In genomic region chr10:91187872-91188271, GRCm38 (mm10) we compare ENCODE assay signal across 8 mouse cellular contexts. TPM values are rescaled to one million over a fixed set of nuclear protein-coding genes. Genes with fewer than 3 reads are reported as not detected.
DNase-seq lines count a peak whose midpoint lies in the region; ATAC-seq and TF ChIP-seq lines count a peak whose summit lies in the region.

No protein-coding gene starts in this region.

- DNase-seq in adrenal gland, adult (ENCODE audit: inconsistent age in 2 of 2, low spot score in 1 of 2) = peak; percentile 85 to 97
- peak; percentile 67 to 74 for DNase-seq in gastrocnemius, adult 8-10 months (ENCODE audit: low spot score in 2 of 2)
- peak; percentile 99 for DNase-seq in hindlimb bud, embryonic 11.5 days (ENCODE audit: extremely low spot score, low read depth, low spot score)
- DNase-seq in left cerebral cortex, adult 8-10 months (ENCODE audit: low spot score in 2 of 2) = peak; percentile 74 to 80
- peak; percentile 95 for DNase-seq in right cerebral cortex, adult 2 months (ENCODE audit: low spot score in 2 of 2)
- DNase-seq in urinary bladder, postnatal 36 days (ENCODE audit: low spot score in 2 of 2) = peak; percentile 77 to 80

- peak; percentile 66 for TF ChIP-seq CTCF in cortical plate, adult 2 months (IDR thresholded peaks at IDR 0.05; ENCODE audit: extremely low read depth, insufficient read depth, low read length)

- peak overlapping the region; percentile 26 for H3K4me3 ChIP-seq in cortical plate, adult 2 months (ENCODE audit: insufficient read depth, low read length)

- no peak overlapping the region for H3K27ac ChIP-seq in cortical plate, adult 2 months (ENCODE audit: insufficient read depth, low read length)

- ATAC-seq in megakaryocyte, adult 5-6 weeks (ENCODE audit: poor library complexity, severe bottlenecking) = peak; percentile 91

- peaks cover 2% of the 10 kb centered on the region; the same call in 1 of the 2 replicates for H3K4me1 ChIP-seq in cortical plate, adult 2 months (ENCODE audit: control insufficient read depth, insufficient read depth, low read length)

- peak; percentile 14; the same call in 1 of the 2 replicates for TF ChIP-seq POLR2A in cortical plate, adult 2 months (IDR thresholded peaks at IDR 0.05; ENCODE audit: extremely low read depth, insufficient read depth, low read length)

RNA-seq across cellular contexts. Expression of gene Tmpo, which starts 6.8 kb away (rescaled TPM):
- 32.5 and 32.8 TPM in 2 replicates for polyA plus RNA-seq in cortical plate, adult 2 months (2012; rRNA removed)
- total RNA-seq in gastrocnemius, adult 8-10 months (2022) = 10 to 100 TPM; 47.8 to 71.6 (median 53.8) TPM
- 10 to 100 TPM; 38.4 to 51.0 (median 45.2) TPM for total RNA-seq in left cerebral cortex, adult 8-10 months (2022)
- 559 and 619 TPM in 2 replicates for total RNA-seq in megakaryocyte, adult 5-6 weeks (2015)
- total RNA-seq in megakaryocyte, adult 5-6 weeks (2017) = 895 and 963 TPM in 2 replicates

Comparison
In these comparisons a context has a peak if more than half of its experiments do, and no peak if none do; other contexts are left out.
1. RNA of gene Tmpo, which starts 6.8 kb away (total RNA-seq): 559 to 963 TPM in megakaryocyte, adult 5-6 weeks; 47.8 to 71.6 TPM in gastrocnemius, adult 8-10 months and 38.4 to 51.0 TPM in left cerebral cortex, adult 8-10 months; every median in the first group is over 4 times any median in the second.
2. Peak in every context shown above with its lines, with median percentiles within 50 percentile points of each other: DNase-seq.